17 mouse cellular contexts compared by ENCODE assay signal in the genomic region with DNA sequence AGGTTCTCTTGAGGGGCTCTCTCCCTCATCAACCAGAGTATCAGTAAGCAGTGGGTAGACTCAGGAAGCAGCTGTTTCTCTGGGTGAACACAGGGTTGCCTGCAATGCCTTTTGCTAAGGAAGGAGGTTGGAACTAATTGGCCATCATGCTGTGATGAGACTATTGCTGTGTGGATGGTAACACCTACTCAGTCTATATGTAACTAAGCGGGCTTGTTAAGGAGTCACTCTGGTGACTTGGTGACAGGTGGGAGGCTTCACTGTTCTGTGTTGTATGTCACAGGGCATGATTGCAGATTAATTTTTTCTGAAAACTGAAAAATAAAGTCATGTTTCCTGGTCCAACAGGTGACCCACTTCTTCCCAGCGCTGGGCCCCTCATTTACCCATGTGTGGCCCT.
"Had no signal": no experiment of that assay in that cellular context is flagged by ENCODE, and none has a peak within 500 bp of the region (broad histone marks: within the 10 kb centered on the region; RNA-seq: fewer than 3 reads in every experiment).

No protein-coding gene starts in this region.

- H3K36me3 ChIP-seq: liver, embryonic 15.5 days; lung, embryonic 15.5 days; midbrain, embryonic 12.5 days; stomach, embryonic 15.5 days had no signal

- ATAC-seq: liver, postnatal 0 days; lung, postnatal 0 days had no signal

- H3K4me1 ChIP-seq: liver, embryonic 15.5 days; lung, embryonic 15.5 days; stomach, embryonic 15.5 days had no signal

- H3K27ac ChIP-seq: liver, embryonic 15.5 days; lung, embryonic 15.5 days; macrophage; midbrain, embryonic 12.5 days; stomach, embryonic 15.5 days; stomach, postnatal 0 days had no signal

- H3K27me3 ChIP-seq: liver, embryonic 15.5 days; lung, embryonic 15.5 days; megakaryocyte, embryonic 14.5 days; midbrain, embryonic 12.5 days; stomach, embryonic 15.5 days had no signal

- H3K9me3 ChIP-seq: liver, embryonic 15.5 days; lung, embryonic 15.5 days; megakaryocyte, embryonic 14.5 days; midbrain, embryonic 12.5 days; stomach, embryonic 15.5 days had no signal

- H3K9ac ChIP-seq: liver, embryonic 15.5 days; liver, postnatal 0 days; lung, embryonic 15.5 days; midbrain, embryonic 12.5 days; stomach, embryonic 15.5 days had no signal

- H3K4me3 ChIP-seq: liver, embryonic 15.5 days; lung, embryonic 15.5 days; megakaryocyte, embryonic 14.5 days; midbrain, embryonic 12.5 days; stomach, embryonic 15.5 days had no signal

- DNase-seq: liver, postnatal 0 days; lung, adult 2 months; lung, postnatal 14 days; lung, postnatal 36 days; midbrain, embryonic 14.5 days; right cerebral cortex, postnatal 14 days; thymus, adult 2 months; thymus, postnatal 25 days; thymus, postnatal 4 days had no signal

- H3K4me2 ChIP-seq: liver, embryonic 15.5 days; lung, embryonic 15.5 days; midbrain, embryonic 12.5 days; stomach, embryonic 15.5 days had no signal
